Mouse (Mus musculus) limb, embryonic 14.5 days (tissue): ENCODE measurements at regions not wholly inside any gene's neighbourhood (a gene's known extent, or its start where the extent isn't known, plus 50 kb on each side); places are given as distances from the start of the nearest gene placed in this dataset.
"Not testable (repeated sequence)": the region's sequence is repeated elsewhere in the genome, so short reads cannot be mapped to it uniquely, and the experiment has no call there.

ENCODE experiments used
- ATAC-seq: fragments of 200-750 bp; cut with Nextera tagmentation; 2 replicates; pipeline ENCODE4 v1.8.0; 2017; ENCODE audit warnings: low read depth, moderate number of reproducible peaks, moderate TSS enrichment; ENCODE audit not compliant: low FRiP score
- DNase-seq: peaks from one replicate; pipeline ENCODE4 v3.0.0-alpha.2; 2015; ENCODE audit warnings: low spot score
- H3K27ac ChIP-seq: fragments of 300-500 bp; sonication (generic); replicated peaks from 2 replicates; pipeline ENCODE4 v1.5.1; 2014; ENCODE audit warnings: low read depth, mild to moderate bottlenecking, low read length, moderate library complexity, mixed read lengths
- H3K27me3 ChIP-seq: fragments of 300-500 bp; sonication (generic); 2 replicates; pipeline ENCODE4 v1.6.1; 2014; ENCODE audit warnings: low read length, mixed read lengths; ENCODE audit not compliant: control insufficient read depth, insufficient read depth
- H3K36me3 ChIP-seq: fragments of 300-500 bp; sonication (generic); 2 replicates; pipeline ENCODE4 v1.6.1; 2014; ENCODE audit warnings: mild to moderate bottlenecking, low read length, moderate library complexity, mixed read lengths; ENCODE audit not compliant: control insufficient read depth, insufficient read depth
- H3K4me1 ChIP-seq: fragments of 300-500 bp; sonication (generic); 2 replicates; pipeline ENCODE4 v1.6.1; 2014; ENCODE audit warnings: antibody characterized with exemption, low read length, mixed read lengths; ENCODE audit not compliant: control insufficient read depth, insufficient read depth
- H3K4me2 ChIP-seq: fragments of 300-500 bp; sonication (generic); replicated peaks from 2 replicates; pipeline ENCODE4 v1.6.1; 2014; ENCODE audit warnings: low read depth, mild to moderate bottlenecking, low read length, moderate library complexity; ENCODE audit not compliant: severe bottlenecking
- H3K4me3 ChIP-seq: fragments of 300-500 bp; sonication (generic); replicated peaks from 2 replicates; pipeline ENCODE4 v1.5.1; 2014; ENCODE audit warnings: low read length
- H3K9ac ChIP-seq: fragments of 300-500 bp; sonication (generic); 2 replicates; pipeline ENCODE4 v1.6.1; 2014; ENCODE audit warnings: mild to moderate bottlenecking, low read depth, low read length, moderate library complexity; ENCODE audit not compliant: severe bottlenecking
- H3K9me3 ChIP-seq: fragments of 300-500 bp; sonication (generic); 2 replicates; pipeline ENCODE4 v1.6.1; 2016; ENCODE audit warnings: low read length; ENCODE audit not compliant: control insufficient read depth
- POLR2A ChIP-seq: fragments of 200-500 bp; IDR thresholded peaks from 2 replicates; pipeline ENCODE4 v1.8.0; 2012; ENCODE audit warnings: inconsistent platforms, mild to moderate bottlenecking, moderate library complexity, borderline replicate concordance; ENCODE audit not compliant: insufficient read depth, insufficient read length; ENCODE audit errors: extremely low read depth
- WGBS: fragments of 180-500 bp; shearing (Covaris S2); extraction: QIAGEN DNeasy Blood & Tissue Kit; methylation state at CpG from one replicate; pipeline ENCODE4 v1.1.7; 2014; 5-methylcytosine and 5-hydroxymethylcytosine counted together

DNA sequence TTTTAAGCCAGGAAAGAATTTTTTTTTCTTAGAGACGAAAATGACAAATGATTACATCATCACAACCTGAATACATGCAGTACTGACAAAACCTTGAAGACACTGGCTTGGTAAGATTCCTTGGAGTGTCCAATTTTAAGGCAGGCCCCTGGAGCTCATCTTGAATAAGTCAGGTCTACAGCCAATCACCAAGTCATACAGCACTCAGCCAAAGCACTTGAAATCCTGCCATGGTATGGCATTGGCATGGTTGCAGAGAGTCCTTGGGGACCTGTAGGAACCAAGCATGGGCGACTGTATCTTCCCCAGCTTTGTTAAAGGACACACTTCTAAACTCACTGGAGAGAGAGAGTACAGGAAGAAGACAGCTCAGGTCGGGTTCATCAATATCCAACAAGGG is 179.8 kb upstream of the Tmem45b start:
- ATAC-seq (no peak), DNase-seq (no peak)
- Histone ChIP-seq H3K9me3 (no peaks in the 10 kb centered on the region), H3K27me3 (no peaks in the 10 kb centered on the region), H3K27ac (no peak overlapping the region), H3K9ac (no peak overlapping the region), H3K4me3 (no peak overlapping the region), H3K4me1 (no peaks in the 10 kb centered on the region), H3K4me2 (no peak overlapping the region), H3K36me3 (no peaks in the 10 kb centered on the region)
- no peak for TF ChIP-seq POLR2A
- 81% methylated on average over 3 of the region's 3 CpGs for WGBS

- DNase-seq = no peak
- H3K27me3 ChIP-seq = no peaks in the 10 kb centered on the region
- H3K4me3 ChIP-seq = no peak overlapping the region
- no peak for TF ChIP-seq POLR2A
- no peak overlapping the region for H3K27ac ChIP-seq
- no peak overlapping the region for H3K9ac ChIP-seq
- no peaks in the 10 kb centered on the region for H3K9me3 ChIP-seq
- no peaks in the 10 kb centered on the region for H3K4me1 ChIP-seq
- ATAC-seq = no peak
- WGBS = 71% methylated on average over 4 of the region's 4 CpGs
- no peaks in the 10 kb centered on the region for H3K36me3 ChIP-seq
- no peak overlapping the region for H3K4me2 ChIP-seq
Observed at GRCm38 (mm10) chr9:31642169-31642568, 177.9 kb upstream of the Tmem45b start.

GRCm38 (mm10) chr9:31628291-31628690 is 164.0 kb upstream of the Tmem45b start:
- TF ChIP-seq POLR2A = no peak
- no peak for DNase-seq

GRCm38 (mm10) chr9:31621553-31621952 is 157.3 kb upstream of the Tmem45b start:
- not testable (repeated sequence) for H3K9ac ChIP-seq, DNase-seq, H3K9me3 ChIP-seq, H3K27me3 ChIP-seq, H3K27ac ChIP-seq, ATAC-seq, H3K4me1 ChIP-seq, H3K36me3 ChIP-seq, H3K4me3 ChIP-seq, H3K4me2 ChIP-seq
- WGBS = 90% methylated on average over 7 of the region's 7 CpGs

More at GRCm38 (mm10) chr9:31628291-31628690, 164.0 kb upstream of the Tmem45b start:
- no peaks in the 10 kb centered on the region for H3K27me3 ChIP-seq
- 84% methylated on average over 6 of the region's 6 CpGs for WGBS
- no peaks in the 10 kb centered on the region for H3K4me1 ChIP-seq
- H3K9me3 ChIP-seq = no peaks in the 10 kb centered on the region
- ATAC-seq = no peak
- H3K36me3 ChIP-seq = no peaks in the 10 kb centered on the region
- no peak overlapping the region for H3K9ac ChIP-seq
- H3K4me2 ChIP-seq = no peak overlapping the region
- H3K4me3 ChIP-seq = no peak overlapping the region
- no peak overlapping the region for H3K27ac ChIP-seq

GRCm38 (mm10) chr9:31619344-31619743 is 155.1 kb upstream of the Tmem45b start:
- no peak overlapping the region for H3K27ac ChIP-seq
- H3K9me3 ChIP-seq = no peaks in the 10 kb centered on the region
- DNase-seq (no peak), ATAC-seq (no peak)
- H3K27me3 ChIP-seq = no peaks in the 10 kb centered on the region
- no peaks in the 10 kb centered on the region for H3K4me1 ChIP-seq
- WGBS = 73% methylated on average over 6 of the region's 6 CpGs
- no peak for TF ChIP-seq POLR2A
- H3K4me3 ChIP-seq = no peak overlapping the region
- no peak overlapping the region for H3K4me2 ChIP-seq
- no peaks in the 10 kb centered on the region for H3K36me3 ChIP-seq
- H3K9ac ChIP-seq = no peak overlapping the region

DNA sequence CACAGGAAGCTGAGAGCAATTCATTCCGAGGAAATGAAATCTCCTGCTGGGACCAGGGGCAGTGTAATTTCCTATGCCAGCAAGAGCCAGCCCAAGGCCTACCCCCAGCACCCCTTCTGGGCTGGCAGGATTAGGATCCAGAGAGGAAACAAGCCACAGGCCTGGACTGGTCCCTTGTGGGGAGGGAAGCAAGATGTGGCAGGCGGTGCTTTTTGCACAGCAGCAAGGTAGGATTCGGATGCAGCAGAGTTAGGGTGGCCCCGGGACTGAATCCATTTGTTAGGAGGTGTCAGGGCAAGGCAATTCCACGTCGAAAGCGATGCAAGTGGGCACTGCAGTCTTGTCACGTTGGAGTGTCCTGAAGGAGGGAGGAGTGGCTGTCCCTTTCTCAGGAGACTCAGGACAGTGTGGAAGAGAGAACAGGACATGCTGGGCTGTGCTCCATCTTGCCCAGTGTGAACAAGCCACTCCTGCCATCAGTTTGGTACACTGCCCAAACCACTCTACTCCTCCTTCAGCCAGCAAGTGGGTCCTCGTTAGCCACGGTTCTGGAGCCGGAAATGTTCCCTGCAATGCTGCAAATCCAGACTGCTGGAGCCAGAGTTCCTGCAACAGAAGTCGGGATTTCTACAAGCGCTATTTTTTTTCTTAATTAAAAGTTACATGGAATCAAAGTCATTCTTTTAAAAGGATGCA is 150.1 kb upstream of the Tmem45b start:
- no peak for ATAC-seq
- no peak for TF ChIP-seq POLR2A
- 47% methylated on average over 13 of the region's 13 CpGs for WGBS
- no peaks in the 10 kb centered on the region for H3K36me3 ChIP-seq
- no peak for DNase-seq
- H3K4me2 ChIP-seq = no peak overlapping the region
- H3K4me1 ChIP-seq = no peaks in the 10 kb centered on the region; the same call in 1 of the 2 replicates
- no peak overlapping the region for H3K4me3 ChIP-seq
- H3K9me3 ChIP-seq = no peaks in the 10 kb centered on the region
- no peak overlapping the region for H3K9ac ChIP-seq
- no peak overlapping the region for H3K27ac ChIP-seq
- no peaks in the 10 kb centered on the region for H3K27me3 ChIP-seq
